Mouse (Mus musculus): ENCODE results near the gene Hoxa6.

Hoxa6 gene

GRCm38 (mm10) chr6:52203121-52203370 lies 5.5 kb downstream of the Hoxa6 start:
- CTCF ChIA-PET = interaction anchor here (0.9 kb wide), 1 partner anchor 21 kb away, joined by 4 read pairs; no protein-coding TSS in a partner anchor

GRCm38 (mm10) chr6:52202362-52203120 lies 6.0 kb downstream of the Hoxa6 start:
- CTCF ChIA-PET = interaction anchor here (0.9 kb wide), 1 partner anchor 22 kb away, joined by 4 read pairs; no protein-coding TSS in a partner anchor

- CTCF ChIA-PET = no interaction called here
Observed at GRCm38 (mm10) chr6:52201269-52201668, 7.3 kb downstream of the Hoxa6 start.

GRCm38 (mm10) chr6:52200751-52201250 lies 7.7 kb downstream of the Hoxa6 start:
- CTCF ChIA-PET = no interaction called here

- CTCF ChIA-PET = no interaction called here
Observed at GRCm38 (mm10) chr6:52200073-52200750, 8.3 kb downstream of the Hoxa6 start.

- CTCF ChIA-PET = no interaction called here
Observed at GRCm38 (mm10) chr6:52197271-52197670, 11.3 kb downstream of the Hoxa6 start.

GRCm38 (mm10) chr6:52196811-52197210 lies 11.7 kb downstream of the Hoxa6 start:
- CTCF ChIA-PET = no interaction called here

- CTCF ChIA-PET = no interaction called here
Observed at GRCm38 (mm10) chr6:52194690-52195089, 13.8 kb downstream of the Hoxa6 start.

GRCm38 (mm10) chr6:52191860-52192550 lies 16.5 kb downstream of the Hoxa6 start:
- CTCF ChIA-PET = no interaction called here

GRCm38 (mm10) chr6:52190906-52191810 lies 17.4 kb downstream of the Hoxa6 start, which contains the start of gene Hoxa4:
TSS of gene Hoxa4 (minus strand) at chr6:52191753.
- CTCF ChIA-PET = no interaction called here

GRCm38 (mm10) chr6:52190410-52190809 lies 18.1 kb downstream of the Hoxa6 start:
- CTCF ChIA-PET = interaction anchor here (0.6 kb wide), 1 partner anchor 405 kb away, joined by 4 read pairs; no protein-coding TSS in a partner anchor

- CTCF ChIA-PET = interaction anchor here (0.6 kb wide), 1 partner anchor 405 kb away, joined by 4 read pairs; no protein-coding TSS in a partner anchor
Observed at GRCm38 (mm10) chr6:52189909-52190308, 18.6 kb downstream of the Hoxa6 start.

- CTCF ChIA-PET = no interaction called here
Observed at GRCm38 (mm10) chr6:52189172-52189591, 19.3 kb downstream of the Hoxa6 start.

GRCm38 (mm10) chr6:52186500-52186899 lies 22.0 kb downstream of the Hoxa6 start:
- CTCF ChIA-PET = no interaction called here

- CTCF ChIA-PET = no interaction called here
Observed at GRCm38 (mm10) chr6:52185834-52186233, 22.7 kb downstream of the Hoxa6 start.

GRCm38 (mm10) chr6:52185222-52185621 lies 23.3 kb downstream of the Hoxa6 start:
- CTCF ChIA-PET = no interaction called here

GRCm38 (mm10) chr6:52184668-52185067 lies 23.9 kb downstream of the Hoxa6 start:
- CTCF ChIA-PET = no interaction called here

GRCm38 (mm10) chr6:52183311-52184080 lies 25.0 kb downstream of the Hoxa6 start:
- CTCF ChIA-PET = no interaction called here

- CTCF ChIA-PET = no interaction called here
Observed at GRCm38 (mm10) chr6:52182793-52183192, 25.7 kb downstream of the Hoxa6 start.

GRCm38 (mm10) chr6:52182030-52182429 lies 26.5 kb downstream of the Hoxa6 start:
- CTCF ChIA-PET = no interaction called here

- CTCF ChIA-PET = no interaction called here
Observed at GRCm38 (mm10) chr6:52180726-52181125, 27.8 kb downstream of the Hoxa6 start.
